Mouse (Mus musculus): ENCODE results near the gene Cd24a. TPM values are rescaled to one million over a fixed set of nuclear protein-coding genes. Genes with fewer than 3 reads are reported as not detected.

Cd24a gene
- polyA plus RNA-seq, 1 experiment from 2014 or later = 461 TPM

GRCm38 (mm10) chr10:43631639-43632354 lies 53.7 kb downstream of the Cd24a start:
- WGBS (ENCODE audit: insufficient replicate concordance) = 77% methylated on average over 2 of the region's 2 CpGs
- H3K9me3 ChIP-seq (ENCODE audit: low read length) = peaks cover 2% of the 10 kb centered on the region; the same call in 1 of the 2 replicates
- H3K9ac ChIP-seq (replicated peaks) = no peak overlapping the region
- no peaks in the 10 kb centered on the region for H3K27me3 ChIP-seq (ENCODE audit: insufficient read depth, low read length)
- ATAC-seq (no peak), DNase-seq (no peak)
- no peaks in the 10 kb centered on the region for H3K36me3 ChIP-seq (replicated peaks; ENCODE audit: insufficient read depth, low read length)
- peak overlapping the region; percentile 75; the same call in 1 of the 2 replicates for H3K27ac ChIP-seq (ENCODE audit: low read depth)
- H3K4me3 ChIP-seq (ENCODE audit: low read depth, low read length) = no peak overlapping the region
- peaks cover 15% of the 10 kb centered on the region for H3K4me1 ChIP-seq (ENCODE audit: insufficient read depth)
- H3K4me2 ChIP-seq (ENCODE audit: low read depth, low read length) = no peak overlapping the region
- TF ChIP-seq EP300 (IDR thresholded peaks at IDR 0.05; ENCODE audit: low read depth) (no peak), CTCF (IDR thresholded peaks at IDR 0.05; ENCODE audit: low read depth) (peak; percentile 28; the same call in 1 of the 2 replicates)

- no peak for TF ChIP-seq CTCF (IDR thresholded peaks at IDR 0.05; ENCODE audit: low read depth)
- TF ChIP-seq EP300 (IDR thresholded peaks at IDR 0.05; ENCODE audit: low read depth) = 0 out of 2 replicates have a peak, but pooled peaks have one; percentile 24
- DNase-seq (no peak), ATAC-seq (no peak)
- no peaks in the 10 kb centered on the region for H3K36me3 ChIP-seq (replicated peaks; ENCODE audit: insufficient read depth, low read length)
- H3K27me3 ChIP-seq (ENCODE audit: insufficient read depth, low read length) = no peaks in the 10 kb centered on the region
- H3K4me1 ChIP-seq (ENCODE audit: insufficient read depth) = peaks cover 15% of the 10 kb centered on the region
- H3K27ac ChIP-seq (ENCODE audit: low read depth) = no peak overlapping the region
- no peak overlapping the region for H3K4me3 ChIP-seq (ENCODE audit: low read depth, low read length)
- no peak overlapping the region for H3K4me2 ChIP-seq (ENCODE audit: low read depth, low read length)
- H3K9ac ChIP-seq (replicated peaks) = no peak overlapping the region
- 53% methylated on average over 4 of the region's 4 CpGs for WGBS (ENCODE audit: insufficient replicate concordance)
- no peaks in the 10 kb centered on the region for H3K9me3 ChIP-seq (ENCODE audit: low read length)
These were observed 55.0 kb downstream of the Cd24a start for GRCm38 (mm10) chr10:43633117-43633516.

Other genes with a start within 250 kb of the Cd24a start
- 0.51 TPM in 2 replicates for gene Bend3, start 99.5 kb upstream of the Cd24a start, polyA plus RNA-seq (2015; fragmentation: Nextera tagmentation; extraction: Ambion mirVana)
- gene Gm9803, start 54.2 kb upstream of the Cd24a start, polyA plus RNA-seq (2015; fragmentation: Nextera tagmentation; extraction: Ambion mirVana) = 7.8 and 8.7 TPM in 2 replicates
- 31.2 and 32.5 TPM in 2 replicates for gene 1700021F05Rik, start 37.3 kb upstream of the Cd24a start, polyA plus RNA-seq (2015; fragmentation: Nextera tagmentation; extraction: Ambion mirVana)